Mouse (Mus musculus) liver, embryonic 16.5 days (tissue): ENCODE results near the gene Sox18. TPM values are rescaled to one million over a fixed set of nuclear protein-coding genes. Genes with fewer than 3 reads are reported as not detected.

Experiments
- ATAC-seq: fragments of 200-750 bp; cut with Nextera tagmentation; 2 replicates; pipeline ENCODE4 v1.8.0; 2017; ENCODE audit warnings: low read depth, mild to moderate bottlenecking, moderate number of reproducible peaks, moderate library complexity
- H3K27ac ChIP-seq: fragments of 300-500 bp; sonication (generic); 2 replicates; pipeline ENCODE4 v1.5.1; 2014; ENCODE audit warnings: mild to moderate bottlenecking, low read length
- H3K27me3 ChIP-seq: fragments of 300-500 bp; sonication (generic); 2 replicates; pipeline ENCODE4 v1.6.1; 2014; ENCODE audit warnings: low read depth, low read length, mixed read lengths; ENCODE audit not compliant: control insufficient read depth, insufficient read depth
- H3K36me3 ChIP-seq: fragments of 300-500 bp; sonication (generic); 2 replicates; pipeline ENCODE4 v1.6.1; 2014; ENCODE audit warnings: mild to moderate bottlenecking; ENCODE audit not compliant: control insufficient read depth, insufficient read depth
- H3K4me1 ChIP-seq: fragments of 300-500 bp; sonication (generic); 2 replicates; pipeline ENCODE4 v1.6.1; 2014; ENCODE audit warnings: low read depth, low read length, mixed read lengths; ENCODE audit not compliant: control insufficient read depth
- H3K4me2 ChIP-seq: fragments of 300-500 bp; sonication (generic); 2 replicates; pipeline ENCODE4 v1.6.1; 2014; ENCODE audit warnings: low read depth, low read length, mixed read lengths
- H3K4me3 ChIP-seq: fragments of 300-500 bp; sonication (generic); 2 replicates; pipeline ENCODE4 v1.5.1; 2014; ENCODE audit warnings: low read depth, mild to moderate bottlenecking, low read length
- H3K9ac ChIP-seq: fragments of 300-500 bp; sonication (generic); 2 replicates; pipeline ENCODE4 v1.6.1; 2014; ENCODE audit warnings: low read depth, low read length
- H3K9me3 ChIP-seq: fragments of 300-500 bp; sonication (generic); replicated peaks from 2 replicates; pipeline ENCODE4 v1.6.1; 2016; ENCODE audit warnings: low read length; ENCODE audit not compliant: control insufficient read depth
- WGBS: fragments of 180-500 bp; shearing (Covaris S2); extraction: QIAGEN DNeasy Blood & Tissue Kit; methylation state at CpG from one replicate; pipeline ENCODE4 v1.1.7; 2014; ENCODE audit not compliant: insufficient replicate concordance; 5-methylcytosine and 5-hydroxymethylcytosine counted together
- polyA plus RNA-seq: library from polyadenylated mRNA; unstranded; fragments of >200 nt; fragmentation: Nextera tagmentation; extraction: Ambion mirVana; gene quantifications from 2 replicates; pipeline ENCODE4 v1.2.1, GENCODE M21; 2015

Sox18 gene
- polyA plus RNA-seq, 1 experiment from 2014 or later = 6.9 TPM

GRCm38 (mm10) chr2:181696801-181697420 lies 25.5 kb upstream of the Sox18 start:
- WGBS = 70% methylated on average over 33 of the region's 33 CpGs
- no peak for ATAC-seq

GRCm38 (mm10) chr2:181695776-181696175 lies 24.3 kb upstream of the Sox18 start:
- 84% methylated on average over 1 of the region's 1 CpGs for WGBS
- Histone ChIP-seq H3K4me3 (no peak overlapping the region), H3K9ac (no peak overlapping the region), H3K4me2 (no peak overlapping the region), H3K27ac (no peak overlapping the region), H3K36me3 (no peaks in the 10 kb centered on the region), H3K27me3 (peaks cover 15% of the 10 kb centered on the region), H3K9me3 (no peaks in the 10 kb centered on the region), H3K4me1 (no peaks in the 10 kb centered on the region; the same call in 1 of the 2 replicates)
- ATAC-seq = no peak

More at GRCm38 (mm10) chr2:181696801-181697420, 25.5 kb upstream of the Sox18 start:
- Histone ChIP-seq H3K4me3 (no peak overlapping the region), H3K27me3 (peaks cover 15% of the 10 kb centered on the region), H3K36me3 (no peaks in the 10 kb centered on the region), H3K27ac (no peak overlapping the region), H3K4me2 (no peak overlapping the region), H3K9me3 (no peaks in the 10 kb centered on the region), H3K9ac (no peak overlapping the region), H3K4me1 (no peaks in the 10 kb centered on the region; the same call in 1 of the 2 replicates)

GRCm38 (mm10) chr2:181694581-181694980 lies 23.1 kb upstream of the Sox18 start:
- WGBS = 62% methylated on average over 3 of the region's 3 CpGs
- peak overlapping the region; percentile 67 for H3K4me2 ChIP-seq

GRCm38 (mm10) chr2:181693339-181694280 lies 22.2 kb upstream of the Sox18 start, which contains the start of gene Rgs19:
Rgs19 (minus strand) TSS chr2:181693977.
- Histone ChIP-seq H3K9ac (peak within 1 kb of the TSS; percentile 38), H3K27ac (peak within 1 kb of the TSS; percentile 10; the same call in 1 of the 2 replicates), H3K36me3 (no peaks in the 10 kb centered on the region), H3K4me2 (peak within 1 kb of the TSS; percentile 67), H3K4me3 (peak within 1 kb of the TSS; percentile 49), H3K9me3 (no peaks in the 10 kb centered on the region), H3K4me1 (no peaks in the 10 kb centered on the region; the same call in 1 of the 2 replicates), H3K27me3 (peaks cover 15% of the 10 kb centered on the region)
- ATAC-seq = peak; percentile 74
- under 1% methylated on average over 74 of the region's 75 CpGs for WGBS

More at GRCm38 (mm10) chr2:181694581-181694980, 23.1 kb upstream of the Sox18 start:
- no peaks in the 10 kb centered on the region for H3K36me3 ChIP-seq
- H3K27me3 ChIP-seq = peaks cover 15% of the 10 kb centered on the region
- H3K27ac ChIP-seq = no peak overlapping the region
- H3K4me3 ChIP-seq = no peak overlapping the region
- H3K4me1 ChIP-seq = no peaks in the 10 kb centered on the region; the same call in 1 of the 2 replicates
- no peak for ATAC-seq
- no peak overlapping the region for H3K9ac ChIP-seq
- no peaks in the 10 kb centered on the region for H3K9me3 ChIP-seq

GRCm38 (mm10) chr2:181692304-181692703 lies 20.9 kb upstream of the Sox18 start:
- Histone ChIP-seq H3K4me2 (peak overlapping the region; percentile 67), H3K4me3 (peak overlapping the region; percentile 49), H3K9ac (no peak overlapping the region), H3K36me3 (no peaks in the 10 kb centered on the region), H3K27me3 (peaks cover 15% of the 10 kb centered on the region), H3K4me1 (no peaks in the 10 kb centered on the region; the same call in 1 of the 2 replicates), H3K9me3 (no peaks in the 10 kb centered on the region), H3K27ac (no peak overlapping the region)
- ATAC-seq = no peak
- 48% methylated on average over 3 of the region's 3 CpGs for WGBS

DNA sequence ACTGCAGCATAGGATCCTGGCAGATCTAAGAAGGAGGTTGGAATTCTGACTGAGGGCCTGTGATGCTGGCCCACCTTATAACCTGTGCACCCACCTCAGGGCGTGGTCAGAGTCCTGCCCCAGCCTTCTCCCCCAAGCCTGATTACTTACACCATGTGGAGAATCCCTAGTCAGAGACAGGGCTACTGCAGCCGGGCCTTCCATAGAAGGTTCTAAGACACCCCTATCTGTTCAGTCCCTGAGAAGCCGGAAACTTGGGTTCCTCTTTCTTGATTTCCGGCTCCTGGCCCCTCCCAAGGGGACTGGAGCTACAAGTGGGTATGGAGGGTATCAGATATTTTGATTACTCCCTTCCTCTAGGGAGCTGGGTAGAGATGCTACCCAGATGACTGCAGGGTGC lies 20.1 kb upstream of the Sox18 start:
- 26% methylated on average over 4 of the region's 4 CpGs for WGBS

DNA sequence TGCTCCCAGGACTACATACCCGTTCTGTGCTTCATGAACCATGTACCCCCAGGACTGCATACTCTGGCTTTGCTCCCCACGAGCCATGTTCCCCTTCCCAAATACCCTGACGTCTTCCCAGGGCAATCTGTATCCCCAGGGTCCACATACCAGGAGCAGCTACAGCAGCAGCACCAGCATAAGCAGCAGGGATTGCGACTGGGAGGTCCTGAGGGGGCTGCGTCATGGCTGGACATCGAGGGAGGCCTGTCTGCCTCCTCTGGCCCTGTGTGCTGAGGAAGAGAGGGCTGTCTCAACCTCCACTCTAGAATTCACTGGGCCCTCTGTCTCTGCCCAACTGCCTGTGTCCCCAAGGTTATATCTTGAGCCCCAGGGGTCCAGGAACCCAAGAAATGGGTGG lies 19.6 kb upstream of the Sox18 start:
- H3K36me3 ChIP-seq = no peaks in the 10 kb centered on the region
- H3K27me3 ChIP-seq = peaks cover 15% of the 10 kb centered on the region
- no peaks in the 10 kb centered on the region for H3K9me3 ChIP-seq
- WGBS = 51% methylated on average over 6 of the region's 6 CpGs
- no peak overlapping the region for H3K27ac ChIP-seq
- peak overlapping the region; percentile 12; the same call in 1 of the 2 replicates for H3K9ac ChIP-seq
- H3K4me1 ChIP-seq = no peaks in the 10 kb centered on the region; the same call in 1 of the 2 replicates
- peak overlapping the region; percentile 49 for H3K4me3 ChIP-seq
- no peak for ATAC-seq
- H3K4me2 ChIP-seq = peak overlapping the region; percentile 37

More for the DNA sequence above, 20.1 kb upstream of the Sox18 start:
- H3K4me3 ChIP-seq = peak overlapping the region; percentile 49
- no peak overlapping the region for H3K27ac ChIP-seq
- H3K36me3 ChIP-seq = no peaks in the 10 kb centered on the region
- H3K27me3 ChIP-seq = peaks cover 15% of the 10 kb centered on the region
- H3K9me3 ChIP-seq = no peaks in the 10 kb centered on the region
- H3K9ac ChIP-seq = no peak overlapping the region
- H3K4me2 ChIP-seq = peak overlapping the region; percentile 37
- H3K4me1 ChIP-seq = no peaks in the 10 kb centered on the region; the same call in 1 of the 2 replicates
- ATAC-seq = no peak

DNA sequence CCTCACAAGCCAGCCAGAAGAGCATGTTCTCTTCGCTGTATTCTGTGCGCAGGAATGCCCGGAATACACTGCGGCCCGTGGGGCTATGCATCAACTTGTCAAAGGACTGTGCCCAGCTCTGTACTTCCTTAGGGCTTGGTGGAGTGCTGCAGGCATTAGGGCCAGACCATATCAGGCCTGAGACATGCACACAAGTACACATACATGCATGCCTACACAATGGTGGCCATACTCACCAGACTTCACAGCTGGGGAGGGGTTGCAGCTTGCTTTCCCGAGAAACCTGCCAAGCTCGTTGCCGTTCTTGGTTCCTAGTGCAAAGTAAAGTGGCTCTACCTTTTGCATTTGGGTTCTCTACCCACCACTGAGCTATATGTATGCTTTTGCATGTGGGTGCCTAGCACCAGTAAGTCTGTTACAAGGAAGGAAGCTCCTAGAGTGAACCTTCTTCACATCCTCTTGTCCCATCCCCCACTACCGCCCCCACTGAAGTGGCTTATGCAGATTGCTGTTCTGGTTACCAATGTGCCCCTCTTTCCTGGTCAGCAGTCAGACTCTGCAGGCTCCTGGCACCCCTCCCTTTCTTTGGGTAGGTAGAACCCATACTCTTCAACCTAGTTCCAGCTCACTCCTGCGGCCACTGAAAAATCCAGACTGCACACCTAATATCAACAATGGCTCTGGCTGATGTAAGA lies 18.2 kb upstream of the Sox18 start:
- WGBS = 72% methylated on average over 10 of the region's 10 CpGs
- H3K4me1 ChIP-seq = no peaks in the 10 kb centered on the region; the same call in 1 of the 2 replicates
- ATAC-seq = no peak
- H3K9ac ChIP-seq = no peak overlapping the region
- H3K4me2 ChIP-seq = no peak overlapping the region
- H3K27me3 ChIP-seq = peaks cover 8% of the 10 kb centered on the region
- H3K4me3 ChIP-seq = no peak overlapping the region
- H3K36me3 ChIP-seq = no peaks in the 10 kb centered on the region
- no peak overlapping the region for H3K27ac ChIP-seq
- H3K9me3 ChIP-seq = no peaks in the 10 kb centered on the region
